Mouse (Mus musculus) adrenal gland, postnatal 10 days (tissue): ENCODE measurements around the gene Trpc4ap. TPM values are rescaled to one million over a fixed set of nuclear protein-coding genes. Genes with fewer than 3 reads are reported as not detected.
"Not testable (repeated sequence)": the region's sequence is repeated elsewhere in the genome, so short reads cannot be mapped to it uniquely, and the experiment has no call there.

Experiments
- DNase-seq: peaks from one replicate; pipeline ENCODE4 v3.0.0; 2021; ENCODE audit warnings: mixed read lengths
- microRNA-seq: library from miRNA; unstranded; fragments of <30 nt; microRNA quantifications from one replicate; pipeline ENCODE4 v1.2.0, GENCODE M21; 2021
- total RNA-seq, 2 experiments: library from RNA; stranded (reverse); gene quantifications; 2 replicates each; pipeline ENCODE4 v1.2.3; 2021

Gene Trpc4ap
- total RNA-seq, 2 experiments from 2014 or later, result 103 to 118 TPM

- DNase-seq, result no peak
Measured at GRCm38 (mm10) chr2:155613953-155614352, 78.2 kb downstream of the Trpc4ap start.

GRCm38 (mm10) chr2:155613326-155613755 lies 78.8 kb downstream of the Trpc4ap start:
- DNase-seq, result peak; percentile 80

GRCm38 (mm10) chr2:155611834-155612550 lies 80.2 kb downstream of the Trpc4ap start:
- no peak for DNase-seq

GRCm38 (mm10) chr2:155610978-155611377 lies 81.2 kb downstream of the Trpc4ap start, which contains the start of gene Myh7b:
Gene Myh7b, plus strand, starts transcription at chr2:155611212.
- no peak for DNase-seq

GRCm38 (mm10) chr2:155606360-155606759 lies 85.8 kb downstream of the Trpc4ap start:
- DNase-seq, result no peak

GRCm38 (mm10) chr2:155605236-155605589 lies 87.0 kb downstream of the Trpc4ap start:
- not testable (repeated sequence) for DNase-seq

- no peak for DNase-seq
Measured at GRCm38 (mm10) chr2:155604560-155605235, 87.5 kb downstream of the Trpc4ap start.

- no peak for DNase-seq
Measured at GRCm38 (mm10) chr2:155603707-155604106, 88.5 kb downstream of the Trpc4ap start.

- DNase-seq, result no peak
Measured at GRCm38 (mm10) chr2:155595516-155595915, 96.7 kb downstream of the Trpc4ap start.

- DNase-seq, result no peak
Measured at GRCm38 (mm10) chr2:155592854-155593283, 99.3 kb downstream of the Trpc4ap start.

- peak; percentile 100 for DNase-seq
Measured at GRCm38 (mm10) chr2:155592137-155592853, 99.9 kb downstream of the Trpc4ap start, which contains the start of gene Gss. Gene Gss, minus strand, starts transcription at chr2:155592810.

GRCm38 (mm10) chr2:155591676-155592075 lies 100.5 kb downstream of the Trpc4ap start:
- DNase-seq, result peak; percentile 20

- DNase-seq, result no peak
Measured at GRCm38 (mm10) chr2:155590876-155591275, 101.3 kb downstream of the Trpc4ap start.

GRCm38 (mm10) chr2:155589521-155589920 lies 102.7 kb downstream of the Trpc4ap start:
- no peak for DNase-seq

- DNase-seq, result no peak
Measured at GRCm38 (mm10) chr2:155588136-155588535, 104.0 kb downstream of the Trpc4ap start.

- peak; percentile 52 for DNase-seq
Measured at GRCm38 (mm10) chr2:155585486-155585885, 106.7 kb downstream of the Trpc4ap start.

- DNase-seq, result no peak
Measured at GRCm38 (mm10) chr2:155585082-155585481, 107.1 kb downstream of the Trpc4ap start.

Small RNA genes within 50 kb of the gene (microRNA-seq; reads per million reads assigned to microRNA genes)
- 28.2 reads per million, percentile 31 among the genes with 10 or more reads in this experiment for gene Mir499

Other genes starting within 250 kb of the Trpc4ap start
- gene Ncoa6, start 218.5 kb downstream of the Trpc4ap start, total RNA-seq, result 10 to 100 TPM; 33.1 to 44.6 TPM
- 10 to 100 TPM; 26.5 to 40.9 TPM for gene Acss2, start 174.4 kb downstream of the Trpc4ap start, total RNA-seq
- gene Ggt7, start 174.1 kb downstream of the Trpc4ap start, total RNA-seq, result 1 to 10 TPM; 4.4 to 6.9 TPM
- gene Gss, start 99.6 kb downstream of the Trpc4ap start, total RNA-seq, result 10 to 100 TPM; 41.4 to 48.1 TPM
- gene Myh7b, start 81.2 kb downstream of the Trpc4ap start, total RNA-seq, result 1 to 10 TPM in 1 of 2 experiments, under 1 TPM in 1; 0.33 to 1.1 TPM
- gene Edem2, start 37.1 kb upstream of the Trpc4ap start, total RNA-seq, result 10 to 100 TPM; 32.0 to 39.6 TPM
- not detected for gene Gm17581, start 43.5 kb upstream of the Trpc4ap start, total RNA-seq
- gene Procr, start 58.7 kb upstream of the Trpc4ap start, total RNA-seq, result 10 to 100 TPM; 20.6 to 34.4 TPM
- gene Mmp24, start 83.0 kb upstream of the Trpc4ap start, total RNA-seq, result 1 to 10 TPM; 2.5 to 3.4 TPM
- gene BC029722, start 127.0 kb upstream of the Trpc4ap start, total RNA-seq, result 10 to 100 TPM; 54.2 to 56.7 TPM
- gene Eif6, start 134.5 kb upstream of the Trpc4ap start, total RNA-seq, result 100 to 1,000 TPM; 106 to 121 TPM
- gene Fam83c, start 142.5 kb upstream of the Trpc4ap start, total RNA-seq, result not detected
- 100 to 1,000 TPM; 126 to 179 TPM for gene Uqcc1, start 237.9 kb upstream of the Trpc4ap start, total RNA-seq
- not detected for gene Gm15557, start 248.3 kb upstream of the Trpc4ap start, total RNA-seq